Mouse (Mus musculus) C2C12 (cell line): ENCODE measurements around the gene Otub1. TPM values are rescaled to one million over a fixed set of nuclear protein-coding genes. Genes with fewer than 3 reads are reported as not detected.
A peak's percentile ranks its signal among the peaks of the same experiment; 100 is the strongest.

Experiments used
- H3K27me3 ChIP-seq: one replicate; pipeline ENCODE4 v1.6.1; 2011; ENCODE audit not compliant: control insufficient read depth, insufficient read depth, insufficient read length
- H3K36me3 ChIP-seq: one replicate; pipeline ENCODE4 v1.6.1; 2011; ENCODE audit not compliant: control insufficient read depth, insufficient read depth
- H3K4me3 ChIP-seq: one replicate; pipeline ENCODE4 v1.5.1; 2011; ENCODE audit warnings: mild to moderate bottlenecking, control low read depth; ENCODE audit not compliant: poor library complexity, insufficient read depth, severe bottlenecking
- H3K79me2 ChIP-seq: one replicate; pipeline ENCODE4 v1.6.1; 2011; ENCODE audit not compliant: control insufficient read depth, insufficient read depth
- H3K79me3 ChIP-seq: one replicate; pipeline ENCODE4 v1.6.1; 2011; ENCODE audit warnings: low read depth, control low read depth
- H3ac ChIP-seq: one replicate; pipeline ENCODE3; 2011; ENCODE audit warnings: low read depth; ENCODE audit not compliant: control insufficient read depth, insufficient read length
- CEBPB ChIP-seq: IDR thresholded peaks from one replicate; pipeline ENCODE4 v1.6.1; 2011; ENCODE audit warnings: low read depth, mild to moderate bottlenecking, control low read depth, moderate library complexity
- CTCF ChIP-seq: IDR thresholded peaks from one replicate; pipeline ENCODE4 v1.5.1; 2011; ENCODE audit not compliant: control insufficient read depth, insufficient read depth, insufficient read length
- FOSL1 ChIP-seq: IDR thresholded peaks from one replicate; pipeline ENCODE4 v1.8.0; 2011; ENCODE audit warnings: mild to moderate bottlenecking, low read length; ENCODE audit not compliant: poor library complexity, insufficient read depth, severe bottlenecking
- MAX ChIP-seq: IDR thresholded peaks from one replicate; pipeline ENCODE4 v1.6.1; 2011; ENCODE audit warnings: mild to moderate bottlenecking, control low read depth
- MYOD1 ChIP-seq: IDR thresholded peaks from one replicate; pipeline ENCODE4 v1.6.1; 2011; ENCODE audit warnings: low read depth; ENCODE audit not compliant: control insufficient read depth, insufficient read length
- MYOG ChIP-seq: IDR thresholded peaks from one replicate; pipeline ENCODE4 v1.6.1; 2011; ENCODE audit not compliant: control insufficient read depth, insufficient read length; ENCODE audit errors: extremely low read depth
- USF1 ChIP-seq: IDR thresholded peaks from one replicate; pipeline ENCODE4 v1.6.1; 2011; ENCODE audit warnings: low read depth, mild to moderate bottlenecking, control low read depth, moderate library complexity
- polyA plus RNA-seq: library from polyadenylated mRNA; unstranded; fragments of >200 nt; fragmentation: generic; extraction: Trizol; gene quantifications from one replicate; pipeline ENCODE4 v1.2.1, GENCODE M21; 2012; ENCODE audit warnings: missing spikeins

Gene Otub1
- polyA plus RNA-seq, 1 experiment = 121 TPM

GRCm38 (mm10) chr19:7224253-7224652 lies 18.1 kb upstream of the Otub1 start:
- Histone ChIP-seq H3ac (no peak overlapping the region), H3K79me2 (no peaks in the 10 kb centered on the region), H3K79me3 (no peaks in the 10 kb centered on the region), H3K36me3 (peaks cover 36% of the 10 kb centered on the region), H3K4me3 (no peak overlapping the region), H3K27me3 (no peaks in the 10 kb centered on the region)
- TF ChIP-seq USF1 = no peak
- TF ChIP-seq FOSL1 = no peak
- TF ChIP-seq MAX = no peak
- no peak for TF ChIP-seq MYOD1
- no peak for TF ChIP-seq MYOG
- no peak for TF ChIP-seq CTCF

GRCm38 (mm10) chr19:7223488-7223887 lies 17.4 kb upstream of the Otub1 start:
- Histone ChIP-seq H3K4me3 (no peak overlapping the region), H3K27me3 (no peaks in the 10 kb centered on the region), H3K36me3 (peaks cover 32% of the 10 kb centered on the region), H3ac (no peak overlapping the region), H3K79me3 (no peaks in the 10 kb centered on the region), H3K79me2 (no peaks in the 10 kb centered on the region)
- no peak for TF ChIP-seq MAX
- TF ChIP-seq MYOG = no peak
- TF ChIP-seq MYOD1 = no peak
- TF ChIP-seq CEBPB = no peak
- TF ChIP-seq FOSL1 = no peak
- TF ChIP-seq CTCF = no peak
- no peak for TF ChIP-seq USF1

- peaks cover 19% of the 10 kb centered on the region for H3K36me3 ChIP-seq
- H3K4me3 ChIP-seq = no peak overlapping the region
- TF ChIP-seq FOSL1 = no peak
- no peak for TF ChIP-seq CEBPB
- no peak for TF ChIP-seq MYOG
- TF ChIP-seq MYOD1 = no peak
- no peak for TF ChIP-seq CTCF
- no peak for TF ChIP-seq USF1
- TF ChIP-seq MAX = no peak
- peaks cover 2% of the 10 kb centered on the region for H3K79me2 ChIP-seq
- no peak overlapping the region for H3ac ChIP-seq
- no peaks in the 10 kb centered on the region for H3K27me3 ChIP-seq
- peaks cover 1% of the 10 kb centered on the region for H3K79me3 ChIP-seq
Measured at GRCm38 (mm10) chr19:7222196-7222595, 16.1 kb upstream of the Otub1 start.

GRCm38 (mm10) chr19:7218753-7219152 lies 12.6 kb upstream of the Otub1 start:
- Histone ChIP-seq H3K27me3 (no peaks in the 10 kb centered on the region), H3K79me3 (peaks cover 34% of the 10 kb centered on the region), H3K4me3 (no peak overlapping the region), H3K79me2 (peaks cover 36% of the 10 kb centered on the region), H3K36me3 (peaks cover 26% of the 10 kb centered on the region), H3ac (no peak overlapping the region)
- TF ChIP-seq USF1 = no peak
- no peak for TF ChIP-seq CEBPB
- no peak for TF ChIP-seq FOSL1
- no peak for TF ChIP-seq CTCF
- no peak for TF ChIP-seq MAX

DNA sequence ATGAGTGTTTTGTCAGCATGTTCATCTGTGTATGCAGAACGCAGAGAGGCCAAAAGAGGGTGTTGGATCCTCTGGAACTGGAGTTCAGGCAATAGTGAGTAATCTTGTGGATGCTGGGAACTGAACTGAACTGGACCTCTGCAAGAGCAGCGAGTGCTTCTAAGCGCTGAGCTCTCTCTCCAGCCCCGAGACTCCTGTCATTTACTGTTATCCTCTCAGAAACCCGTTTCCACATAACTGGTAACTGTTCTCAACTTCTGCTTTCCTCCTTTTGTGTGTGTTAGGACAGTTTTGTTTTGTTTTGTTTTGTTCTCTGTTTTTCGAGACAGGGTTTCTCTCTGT lies 11.8 kb upstream of the Otub1 start:
- Histone ChIP-seq H3K27me3 (no peaks in the 10 kb centered on the region), H3K4me3 (peak overlapping the region; percentile 11), H3K79me2 (peaks cover 45% of the 10 kb centered on the region), H3K36me3 (peaks cover 34% of the 10 kb centered on the region), H3K79me3 (peaks cover 42% of the 10 kb centered on the region), H3ac (peak overlapping the region; percentile 49)
- no peak for TF ChIP-seq MYOG
- TF ChIP-seq CEBPB = no peak

GRCm38 (mm10) chr19:7217162-7217925 lies 11.2 kb upstream of the Otub1 start, which contains the start of gene Cox8a:
TSS of gene Cox8a (minus strand) at chr19:7217616.
- Histone ChIP-seq H3K27me3 (no peaks in the 10 kb centered on the region), H3K79me3 (peaks cover 43% of the 10 kb centered on the region), H3K4me3 (peak within 1 kb of the TSS; percentile 85), H3K36me3 (peaks cover 36% of the 10 kb centered on the region), H3ac (peak within 1 kb of the TSS; percentile 85), H3K79me2 (peaks cover 51% of the 10 kb centered on the region)
- TF ChIP-seq FOSL1 (no peak), MYOD1 (no peak), CEBPB (no peak), USF1 (no peak), MAX (peak; percentile 14)
